Mouse (Mus musculus) liver, embryonic 13.5 days (tissue): ENCODE results near the gene Arhgdia. TPM values are rescaled to one million over a fixed set of nuclear protein-coding genes. Genes with fewer than 3 reads are reported as not detected.

Experiments used
- ATAC-seq: fragments of 200-750 bp; cut with Nextera tagmentation; 2 replicates; pipeline ENCODE4 v1.8.0; 2017; ENCODE audit warnings: low read depth, mild to moderate bottlenecking, moderate number of reproducible peaks, moderate library complexity
- DNase-seq: peaks from one replicate; pipeline ENCODE4 v3.0.0; 2022
- H3K27ac ChIP-seq: fragments of 300-500 bp; sonication (generic); 2 replicates; pipeline ENCODE4 v1.5.1; 2015; ENCODE audit warnings: moderate library complexity, mild to moderate bottlenecking, inconsistent platforms
- H3K27me3 ChIP-seq: fragments of 300-500 bp; sonication (generic); 2 replicates; pipeline ENCODE4 v1.6.1; 2015; ENCODE audit warnings: mild to moderate bottlenecking, inconsistent platforms
- H3K36me3 ChIP-seq: fragments of 300-500 bp; sonication (generic); 2 replicates; pipeline ENCODE4 v1.6.1; 2015; ENCODE audit warnings: mild to moderate bottlenecking, inconsistent platforms
- H3K4me1 ChIP-seq: fragments of 300-500 bp; sonication (generic); replicated peaks from 2 replicates; pipeline ENCODE4 v1.6.1; 2015; ENCODE audit warnings: inconsistent platforms
- H3K4me2 ChIP-seq: fragments of 300-500 bp; sonication (generic); 2 replicates; pipeline ENCODE4 v1.6.1; 2015; ENCODE audit warnings: inconsistent platforms, mild to moderate bottlenecking, moderate library complexity
- H3K4me3 ChIP-seq: fragments of 300-500 bp; sonication (generic); replicated peaks from 2 replicates; pipeline ENCODE4 v1.5.1; 2015; ENCODE audit warnings: mild to moderate bottlenecking, inconsistent platforms
- H3K9ac ChIP-seq: fragments of 300-500 bp; sonication (generic); 2 replicates; pipeline ENCODE4 v1.6.1; 2015; ENCODE audit warnings: mild to moderate bottlenecking, inconsistent platforms
- H3K9me3 ChIP-seq: fragments of 300-500 bp; sonication (generic); replicated peaks from 2 replicates; pipeline ENCODE4 v1.6.1; 2016; ENCODE audit warnings: inconsistent platforms
- WGBS: fragments of 180-500 bp; shearing (Covaris S2); methylation state at CpG from one replicate; pipeline ENCODE4 v1.1.7; 2015; ENCODE audit not compliant: insufficient replicate concordance; 5-methylcytosine and 5-hydroxymethylcytosine counted together
- polyA plus RNA-seq: library from polyadenylated mRNA; unstranded; fragments of >200 nt; fragmentation: Nextera tagmentation; extraction: Ambion mirVana; gene quantifications from 2 replicates; pipeline ENCODE4 v1.2.1, GENCODE M21; 2015

Gene Arhgdia
- 258 and 276 TPM in 2 replicates for polyA plus RNA-seq

DNA sequence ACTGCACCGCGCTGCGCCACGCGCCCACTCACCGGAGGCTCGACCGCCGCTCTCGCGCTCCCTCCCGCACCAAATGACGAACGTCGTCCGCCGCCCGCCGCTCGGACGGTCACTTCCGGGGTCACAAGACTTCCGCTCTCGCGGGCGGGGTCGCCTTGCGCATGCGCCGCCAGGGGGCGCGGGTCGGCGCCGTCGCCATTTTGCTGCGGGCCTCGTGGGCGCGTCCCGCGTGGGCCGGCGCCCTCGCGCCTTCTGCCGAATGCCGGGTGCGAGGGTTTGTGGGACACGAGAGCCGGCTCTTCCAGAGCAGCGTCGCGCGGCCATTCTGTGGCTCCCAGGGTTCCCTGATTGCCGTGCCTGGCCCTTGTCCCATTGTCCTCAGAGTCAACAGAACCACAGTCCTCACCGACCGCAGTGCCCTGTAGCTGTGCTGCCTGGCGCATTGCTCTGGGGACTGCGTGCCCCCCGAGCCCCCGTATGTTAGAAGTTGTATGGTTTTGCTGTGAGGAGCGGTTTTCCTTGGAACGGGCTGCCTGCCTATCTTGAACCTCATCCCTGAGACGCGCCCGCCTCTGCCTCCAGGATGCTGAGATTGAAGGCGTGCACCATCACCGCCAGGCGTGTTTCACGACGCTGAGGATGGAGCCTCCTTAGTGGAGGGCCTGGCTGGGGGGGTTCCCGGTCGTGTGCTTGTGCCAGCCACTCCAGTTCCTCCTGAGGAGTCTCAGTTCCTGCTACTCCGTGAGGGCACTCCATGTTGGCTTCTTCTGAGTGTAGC lies at the start of gene Arhgdia:
Gene Arhgdia, minus strand, starts transcription at position 135 of the 778 bp plus-strand sequence.
- peak; percentile 55 for ATAC-seq
- H3K9ac ChIP-seq: peak within 1 kb of the TSS; percentile 91
- peaks cover 63% of the 10 kb centered on the region for H3K36me3 ChIP-seq
- H3K27ac ChIP-seq: peak within 1 kb of the TSS; percentile 83
- H3K27me3 ChIP-seq: no peaks in the 10 kb centered on the region
- H3K9me3 ChIP-seq: no peaks in the 10 kb centered on the region
- peaks cover 52% of the 10 kb centered on the region for H3K4me1 ChIP-seq
- peak within 1 kb of the TSS; percentile 90 for H3K4me2 ChIP-seq
- peak; percentile 77 for DNase-seq
- peak within 1 kb of the TSS; percentile 87 for H3K4me3 ChIP-seq
- WGBS: 3% methylated on average over 70 of the region's 75 CpGs

DNA sequence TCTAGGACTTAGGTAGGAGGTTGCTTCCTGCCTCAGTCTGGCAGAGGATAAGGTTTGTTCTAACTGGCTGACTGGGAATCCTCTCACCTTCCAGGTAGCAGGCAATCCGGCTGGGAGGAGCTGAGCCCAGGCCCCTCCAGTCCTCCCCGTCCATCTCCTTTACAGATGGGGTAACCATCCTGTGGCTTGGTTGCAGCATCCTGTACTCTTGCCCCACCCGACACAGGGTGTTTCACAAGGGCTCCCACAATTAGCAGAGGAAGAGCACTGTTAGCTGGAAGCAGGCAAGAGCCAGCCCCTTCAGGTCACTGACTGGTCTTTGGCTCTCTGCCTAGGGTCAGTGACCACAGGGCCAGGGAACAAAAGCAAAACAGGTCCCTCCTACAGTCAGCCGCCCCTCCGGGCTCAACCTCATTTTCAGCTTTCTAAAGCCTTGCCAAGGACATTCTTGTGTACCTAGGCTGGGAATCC lies 49.0 kb upstream of the Arhgdia start:
- ATAC-seq (peak; percentile 34), DNase-seq (peak; percentile 49)
- 20% methylated on average over 5 of the region's 5 CpGs for WGBS
- Histone ChIP-seq H3K36me3 (peaks cover 34% of the 10 kb centered on the region), H3K27ac (peak overlapping the region; percentile 100), H3K4me2 (peak overlapping the region; percentile 85), H3K4me1 (peaks cover 85% of the 10 kb centered on the region), H3K9me3 (no peaks in the 10 kb centered on the region), H3K4me3 (peak overlapping the region; percentile 91), H3K9ac (peak overlapping the region; percentile 99), H3K27me3 (no peaks in the 10 kb centered on the region)

DNA sequence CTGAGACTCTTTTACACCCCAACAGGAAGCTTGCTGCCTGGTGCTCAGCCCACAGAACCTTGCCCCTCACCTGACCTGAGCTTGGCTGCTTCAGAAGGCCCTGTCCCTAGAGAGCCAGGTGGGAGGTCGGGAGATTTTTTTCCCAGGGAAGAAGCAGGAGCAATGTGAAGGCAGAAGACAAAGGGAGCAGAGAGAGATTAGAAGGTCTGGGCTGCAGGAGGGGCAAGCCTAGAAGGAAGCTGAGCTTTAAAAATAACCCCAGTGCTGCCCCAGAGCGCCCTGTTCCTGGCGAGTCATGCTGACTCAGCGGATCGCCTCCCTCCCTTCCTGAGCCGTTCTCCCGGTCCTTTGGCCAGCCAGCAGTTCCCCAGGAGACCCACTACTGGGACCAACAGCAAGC lies 48.5 kb upstream of the Arhgdia start:
- Histone ChIP-seq H3K36me3 (peaks cover 34% of the 10 kb centered on the region), H3K4me1 (peaks cover 86% of the 10 kb centered on the region), H3K4me3 (peak overlapping the region; percentile 91), H3K9ac (peak overlapping the region; percentile 99), H3K4me2 (peak overlapping the region; percentile 85), H3K27me3 (no peaks in the 10 kb centered on the region), H3K9me3 (no peaks in the 10 kb centered on the region), H3K27ac (peak overlapping the region; percentile 100)
- DNase-seq (peak; percentile 82), ATAC-seq (peak; percentile 61)
- 4% methylated on average over 7 of the region's 7 CpGs for WGBS

DNA sequence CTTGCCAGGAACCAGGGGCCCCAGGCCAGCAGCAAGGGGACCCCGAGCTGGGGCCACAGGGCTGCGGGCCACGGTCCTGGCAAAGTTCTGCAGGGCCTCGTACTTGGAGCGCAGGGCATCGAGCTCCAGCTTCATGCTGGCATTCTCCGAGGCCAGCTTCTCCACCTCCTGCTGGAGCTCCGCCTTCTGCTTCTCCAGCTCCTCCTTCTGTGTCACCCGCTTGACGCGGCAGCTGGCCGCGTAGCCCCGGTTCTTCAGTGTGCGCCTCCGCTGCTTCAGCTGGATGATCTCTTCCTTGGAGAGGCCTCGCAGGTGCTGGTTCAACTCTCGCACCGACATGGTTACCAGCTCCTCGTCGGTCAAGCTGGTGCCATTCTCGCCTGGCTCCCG lies 47.9 kb upstream of the Arhgdia start:
- Histone ChIP-seq H3K4me1 (peaks cover 80% of the 10 kb centered on the region), H3K27me3 (no peaks in the 10 kb centered on the region), H3K4me3 (peak overlapping the region; percentile 91), H3K27ac (peak overlapping the region; percentile 100), H3K9me3 (no peaks in the 10 kb centered on the region), H3K9ac (peak overlapping the region; percentile 99), H3K4me2 (peak overlapping the region; percentile 85), H3K36me3 (peaks cover 34% of the 10 kb centered on the region)
- peak; percentile 70 for DNase-seq
- ATAC-seq: 0 out of 2 replicates have a peak, but pooled peaks have one; percentile 8
- WGBS: 40% methylated on average over 23 of the region's 23 CpGs

DNA sequence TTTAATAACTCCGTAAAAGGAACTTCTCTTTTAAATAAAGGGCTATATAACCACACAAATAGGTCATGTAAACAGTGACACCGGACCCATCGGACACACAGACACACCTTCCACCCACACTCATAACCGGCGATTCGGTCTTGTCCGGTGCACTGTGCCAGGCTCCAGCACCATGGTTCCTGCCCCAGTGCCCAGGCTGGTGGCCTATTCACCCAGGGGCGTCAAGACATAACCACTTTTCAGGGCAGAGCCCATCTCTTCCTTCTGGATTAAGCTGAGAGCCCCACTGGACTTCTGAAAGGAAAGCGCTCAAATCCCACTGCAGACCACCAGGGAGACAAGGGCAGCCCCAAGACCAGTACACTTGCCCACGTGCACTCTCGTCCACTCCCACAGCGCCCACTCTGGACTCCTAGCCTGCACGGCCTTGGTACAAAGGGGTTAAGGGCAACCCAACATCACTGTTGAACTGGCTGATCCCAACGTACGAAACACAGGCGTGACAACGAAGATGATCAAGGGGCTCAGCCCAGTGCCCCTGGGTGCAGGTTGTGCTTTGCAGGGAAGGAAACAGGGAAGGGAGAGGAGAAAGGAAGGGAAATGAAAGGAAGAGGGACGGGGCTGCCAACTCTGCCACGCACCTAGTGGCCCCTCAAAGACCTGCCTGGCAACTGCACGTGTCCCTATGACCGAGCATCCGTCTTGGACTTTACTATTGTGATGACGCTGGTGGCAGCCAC lies 47.3 kb upstream of the Arhgdia start:
- Histone ChIP-seq H3K4me1 (peaks cover 80% of the 10 kb centered on the region), H3K27me3 (no peaks in the 10 kb centered on the region), H3K36me3 (peaks cover 35% of the 10 kb centered on the region), H3K4me3 (peak overlapping the region; percentile 91), H3K4me2 (peak overlapping the region; percentile 85), H3K27ac (peak overlapping the region; percentile 100), H3K9me3 (no peaks in the 10 kb centered on the region), H3K9ac (peak overlapping the region; percentile 99)
- no peak for DNase-seq
- no peak for ATAC-seq
- WGBS: 82% methylated on average over 23 of the region's 23 CpGs

DNA sequence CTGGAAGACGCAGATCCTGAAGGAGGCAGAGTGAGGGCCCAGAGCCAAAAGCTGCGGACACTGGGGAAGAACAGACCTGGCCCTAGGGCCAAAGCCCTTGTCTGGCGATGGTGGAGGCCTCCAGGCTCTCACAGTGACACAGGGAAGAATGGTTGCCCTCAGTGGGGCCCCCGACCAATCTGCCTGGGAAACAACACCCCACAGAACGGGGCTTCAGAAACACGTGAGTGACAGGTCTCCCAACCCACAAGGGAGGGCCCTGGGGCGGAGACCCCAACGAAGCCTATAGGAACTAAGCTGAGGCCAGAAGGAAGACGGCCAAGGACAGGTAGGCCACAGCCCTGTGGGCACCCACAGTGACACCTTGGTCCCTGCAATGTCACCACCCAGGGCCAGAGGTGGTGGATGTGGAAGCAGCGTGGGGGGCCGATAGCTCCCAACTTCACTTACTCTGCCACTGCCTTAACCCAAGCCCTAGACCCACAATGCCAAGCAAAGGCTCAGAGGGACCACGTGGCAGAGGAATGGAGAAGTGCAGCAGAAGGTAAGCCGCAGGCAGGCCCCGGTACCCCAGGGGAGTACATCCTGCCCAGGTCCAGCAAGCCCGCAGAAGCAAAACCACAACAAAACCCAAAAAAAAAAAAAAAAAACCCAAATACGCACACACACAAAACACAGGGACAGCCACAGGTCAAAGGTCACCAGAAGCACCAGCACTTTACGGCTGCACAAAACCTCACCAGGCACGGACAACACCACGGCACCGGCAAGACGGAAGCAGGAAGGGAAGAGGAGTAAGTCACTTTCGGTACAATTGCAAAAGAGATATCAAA lies 46.3 kb upstream of the Arhgdia start:
- peak overlapping the region; percentile 97 for H3K27ac ChIP-seq

DNA sequence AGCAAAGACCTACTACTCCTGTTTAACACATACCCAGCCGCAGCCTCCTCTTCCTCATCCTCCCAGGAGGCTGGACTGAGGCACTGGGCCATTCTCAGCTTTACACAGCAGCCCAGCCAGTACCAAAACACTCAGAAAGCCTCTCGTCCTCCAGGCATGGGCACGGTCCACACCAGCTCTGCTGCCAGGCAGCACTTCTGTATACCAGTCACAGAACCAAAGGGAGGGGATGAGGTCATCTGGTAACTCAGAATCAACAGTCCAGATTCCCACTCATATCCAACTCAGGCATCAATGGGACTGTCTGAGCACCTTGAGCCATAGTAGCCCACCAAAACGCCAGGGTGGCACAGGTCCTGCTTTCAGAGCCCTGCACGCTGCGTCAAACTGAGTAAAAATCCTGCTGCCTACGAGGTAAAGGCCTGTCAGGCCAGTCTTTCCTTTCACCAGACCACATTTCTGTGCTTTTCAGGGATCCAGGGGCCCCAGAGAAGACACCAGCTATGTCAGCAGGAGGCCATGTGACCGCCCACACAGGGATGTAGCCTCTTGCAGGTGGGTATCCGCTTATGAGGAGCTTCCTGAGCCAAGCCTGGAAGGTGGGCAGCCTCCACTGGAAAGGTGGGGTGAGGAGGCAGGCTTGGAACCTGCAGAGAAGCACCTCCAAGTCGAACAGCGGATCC lies 45.5 kb upstream of the Arhgdia start:
- WGBS: 84% methylated on average over 11 of the region's 11 CpGs
- H3K9me3 ChIP-seq: no peaks in the 10 kb centered on the region
- ATAC-seq (no peak), DNase-seq (no peak)
- H3K27ac ChIP-seq: peak overlapping the region; percentile 97
- H3K4me1 ChIP-seq: peaks cover 88% of the 10 kb centered on the region
- peaks cover 53% of the 10 kb centered on the region for H3K36me3 ChIP-seq
- no peaks in the 10 kb centered on the region for H3K27me3 ChIP-seq
- H3K9ac ChIP-seq: peak overlapping the region; percentile 56
- no peak overlapping the region; the same call in 1 of the 2 replicates for H3K4me3 ChIP-seq
- H3K4me2 ChIP-seq: peak overlapping the region; percentile 50

More for the DNA sequence above, 46.3 kb upstream of the Arhgdia start:
- DNase-seq (no peak), ATAC-seq (no peak)
- Histone ChIP-seq H3K36me3 (peaks cover 46% of the 10 kb centered on the region), H3K4me1 (peaks cover 89% of the 10 kb centered on the region), H3K9me3 (no peaks in the 10 kb centered on the region), H3K27me3 (no peaks in the 10 kb centered on the region), H3K4me3 (peak overlapping the region; percentile 29), H3K9ac (peak overlapping the region; percentile 56), H3K4me2 (peak overlapping the region; percentile 50)
- 37% methylated on average over 22 of the region's 22 CpGs for WGBS

DNA sequence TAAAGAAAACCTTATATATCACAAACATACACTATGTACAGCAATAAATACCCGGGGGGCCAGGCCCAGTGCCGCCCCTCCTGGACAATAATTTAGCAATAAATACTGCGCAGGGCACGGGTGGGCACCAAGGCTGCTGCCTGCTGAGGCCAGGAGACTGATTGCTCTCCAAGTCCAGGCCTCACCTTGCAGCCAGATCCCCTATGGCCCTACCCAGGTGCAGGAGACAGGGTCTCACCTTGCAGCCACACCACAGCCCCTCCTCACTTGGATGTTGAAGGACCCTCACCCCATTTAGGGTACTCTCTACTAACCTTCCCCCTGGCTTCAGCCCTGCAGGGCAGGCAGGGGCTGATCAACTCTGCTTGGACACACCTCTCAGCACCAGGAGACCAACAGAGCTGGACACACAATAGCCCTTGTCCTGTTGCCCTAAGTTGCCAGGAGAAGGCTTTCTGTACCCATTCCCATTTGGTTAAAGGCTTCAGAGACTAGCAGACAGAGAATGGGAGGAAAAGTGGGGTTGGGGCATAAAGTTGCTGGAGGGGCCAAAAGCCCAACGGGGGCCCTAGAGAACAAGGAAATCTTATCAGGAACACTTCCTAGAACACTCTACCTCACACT lies 43.8 kb upstream of the Arhgdia start, which contains the start of gene Sirt7:
Gene Sirt7, minus strand, starts transcription at position 89 of the 624 bp plus-strand sequence.
- 8% methylated on average over 5 of the region's 5 CpGs for WGBS
- Histone ChIP-seq H3K27ac (peak within 1 kb of the TSS; percentile 97), H3K4me1 (peaks cover 71% of the 10 kb centered on the region), H3K27me3 (no peaks in the 10 kb centered on the region), H3K4me2 (peak within 1 kb of the TSS; percentile 94), H3K9me3 (no peaks in the 10 kb centered on the region), H3K4me3 (peak within 1 kb of the TSS; percentile 100), H3K36me3 (peaks cover 70% of the 10 kb centered on the region), H3K9ac (peak within 1 kb of the TSS; percentile 99)
- ATAC-seq (no peak), DNase-seq (no peak)

DNA sequence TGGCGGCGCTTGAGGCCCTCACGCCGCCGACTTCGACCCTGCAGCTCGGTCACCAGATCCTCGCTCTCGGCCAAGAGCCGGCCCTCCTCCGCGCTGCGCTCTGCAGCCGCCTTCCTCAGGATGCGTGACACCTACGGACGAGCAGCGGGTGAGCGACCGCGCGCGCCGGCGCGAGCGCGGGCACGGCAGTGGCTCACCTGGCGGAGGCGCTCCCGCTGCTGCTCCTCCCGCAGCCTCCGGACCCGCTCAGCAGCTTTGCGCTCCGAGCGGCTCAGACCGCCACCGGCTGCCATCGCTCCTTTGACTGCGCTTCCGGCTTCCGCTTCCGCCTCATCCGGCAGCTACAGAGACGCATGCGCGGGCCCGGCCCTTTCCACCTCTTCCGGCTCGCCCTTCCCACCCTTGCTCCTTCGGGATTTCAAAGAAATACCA lies 43.3 kb upstream of the Arhgdia start:
- peaks cover 66% of the 10 kb centered on the region for H3K4me1 ChIP-seq

More for the DNA sequence above, 43.3 kb upstream of the Arhgdia start:
- peak; percentile 66 for ATAC-seq
- Histone ChIP-seq H3K27me3 (no peaks in the 10 kb centered on the region), H3K4me2 (peak overlapping the region; percentile 94), H3K9ac (peak overlapping the region; percentile 99), H3K36me3 (peaks cover 76% of the 10 kb centered on the region), H3K9me3 (no peaks in the 10 kb centered on the region), H3K4me3 (peak overlapping the region; percentile 100), H3K27ac (peak overlapping the region; percentile 97)
- peak; percentile 77 for DNase-seq
- under 1% methylated on average over 53 of the region's 53 CpGs for WGBS
